30 mouse cellular contexts compared by ENCODE assay signal in genomic region chr8:60627937-60628336, GRCm38 (mm10). TPM values are rescaled to one million over a fixed set of nuclear protein-coding genes. Genes with fewer than 3 reads are reported as not detected.
DNase-seq lines count a peak whose midpoint lies in the region; ATAC-seq and TF ChIP-seq lines count a peak whose summit lies in the region.
"Had no signal": no experiment of that assay in that cellular context is flagged by ENCODE, and none has a peak within 500 bp of the region (broad histone marks: within the 10 kb centered on the region; RNA-seq: fewer than 3 reads in every experiment).

No protein-coding gene starts in this region.

- H3K9ac ChIP-seq in stomach, postnatal 0 days (ENCODE audit: low read length): no peak overlapping the region
- H3K9ac ChIP-seq in heart, embryonic 12.5 days: no peak overlapping the region
- H3K9ac ChIP-seq: embryonic facial prominence, embryonic 13.5 days; forebrain, embryonic 12.5 days; heart, embryonic 13.5 days; hindbrain, embryonic 14.5 days; liver, embryonic 12.5 days; liver, postnatal 0 days; neural tube, embryonic 13.5 days had no signal

- DNase-seq in heart, adult 11 months: peak; percentile 57
- no peak for DNase-seq in heart, embryonic 10.5 days (ENCODE audit: low spot score)
- peak; percentile 13 for DNase-seq in urinary bladder, postnatal 14 days (ENCODE audit: low spot score)
- no peak for DNase-seq in urinary bladder, postnatal 36 days (ENCODE audit: low spot score in 2 of 2)
- DNase-seq in lung, postnatal 25 days (ENCODE audit: low spot score): peak; percentile 52
- no peak for DNase-seq in stomach, postnatal 0 days (ENCODE audit: low spot score)
- DNase-seq in gastrocnemius, postnatal 25 days: no peak
- DNase-seq: adrenal gland, postnatal 10 days; cerebellum, adult 9-10 months; cerebellum, postnatal 36 days; gastrocnemius, postnatal 14 days; heart, adult 18-20 months; heart, postnatal 10 days; kidney, adult 9 months; kidney, postnatal 14 days; liver, postnatal 0 days; right cerebral cortex, postnatal 25 days; thymus, adult 18-20 months; thymus, postnatal 25 days had no signal

- no peak overlapping the region for H3K27ac ChIP-seq in heart, embryonic 10.5 days
- 0 out of 2 replicates have a peak overlapping the region, but pooled peaks have one; percentile 14 for H3K27ac ChIP-seq in stomach, postnatal 0 days (replicated peaks)
- no peak overlapping the region for H3K27ac ChIP-seq in heart, embryonic 12.5 days (ENCODE audit: poor library complexity, severe bottlenecking)
- H3K27ac ChIP-seq: embryonic facial prominence, embryonic 13.5 days; forebrain, embryonic 12.5 days; heart, embryonic 13.5 days; hindbrain, embryonic 14.5 days; liver, embryonic 12.5 days; neural tube, embryonic 13.5 days had no signal

- H3K4me2 ChIP-seq in stomach, postnatal 0 days (replicated peaks; ENCODE audit: low read depth): no peak overlapping the region
- no peak overlapping the region for H3K4me2 ChIP-seq in heart, embryonic 12.5 days
- H3K4me2 ChIP-seq: embryonic facial prominence, embryonic 13.5 days; forebrain, embryonic 12.5 days; heart, embryonic 13.5 days; hindbrain, embryonic 14.5 days; liver, embryonic 12.5 days; midbrain, embryonic 11.5 days; neural tube, embryonic 13.5 days had no signal

- H3K4me3 ChIP-seq in heart, embryonic 10.5 days: no peak overlapping the region
- H3K4me3 ChIP-seq in stomach, postnatal 0 days (ENCODE audit: low read depth, low read length): no peak overlapping the region
- no peak overlapping the region for H3K4me3 ChIP-seq in heart, embryonic 12.5 days
- H3K4me3 ChIP-seq: embryonic facial prominence, embryonic 13.5 days; erythroblast, embryonic 14.5 days; forebrain, embryonic 12.5 days; heart, embryonic 13.5 days; liver, embryonic 12.5 days; neural tube, embryonic 13.5 days had no signal

- peaks cover 9% of the 10 kb centered on the region; the same call in 1 of the 2 replicates for H3K27me3 ChIP-seq in heart, embryonic 10.5 days (ENCODE audit: insufficient read depth, poor library complexity, severe bottlenecking)
- no peaks in the 10 kb centered on the region for H3K27me3 ChIP-seq in stomach, postnatal 0 days (ENCODE audit: control insufficient read depth, insufficient read depth, low read length)
- H3K27me3 ChIP-seq in heart, embryonic 12.5 days (replicated peaks): peaks cover 13% of the 10 kb centered on the region

- ATAC-seq in stomach, postnatal 0 days (ENCODE audit: low FRiP score, low TSS enrichment): no peak
- ATAC-seq in heart, embryonic 12.5 days (ENCODE audit: insufficient number of reproducible peaks, low FRiP score): no peak
- ATAC-seq: intestine, postnatal 0 days; liver, embryonic 12.5 days; liver, postnatal 0 days had no signal

- no peaks in the 10 kb centered on the region for H3K9me3 ChIP-seq in heart, embryonic 10.5 days
- no peaks in the 10 kb centered on the region for H3K9me3 ChIP-seq in stomach, postnatal 0 days (ENCODE audit: control insufficient read depth, low read length)
- no peaks in the 10 kb centered on the region for H3K9me3 ChIP-seq in heart, embryonic 12.5 days (replicated peaks)
- H3K9me3 ChIP-seq: embryonic facial prominence, embryonic 13.5 days; forebrain, embryonic 12.5 days; G1E; heart, embryonic 13.5 days; liver, embryonic 12.5 days; neural tube, embryonic 13.5 days had no signal

- TF ChIP-seq CTCF in stomach, postnatal 0 days (IDR thresholded peaks at IDR 0.05; ENCODE audit: low read depth): no peak

- peaks cover 11% of the 10 kb centered on the region for H3K4me1 ChIP-seq in heart, embryonic 10.5 days
- 0 out of 2 replicates have a peak, but pooled peaks cover 2% of the 10 kb centered on the region for H3K4me1 ChIP-seq in stomach, postnatal 0 days (replicated peaks; ENCODE audit: control insufficient read depth, insufficient read depth)
- peaks cover 4% of the 10 kb centered on the region; the same call in 1 of the 2 replicates for H3K4me1 ChIP-seq in heart, embryonic 12.5 days (replicated peaks)

- 70% methylated on average over 3 of the region's 3 CpGs for WGBS in heart, embryonic 10.5 days
- 42% methylated on average over 3 of the region's 3 CpGs for WGBS in stomach, postnatal 0 days
- 63% methylated on average over 3 of the region's 3 CpGs for WGBS in heart, embryonic 12.5 days

- H3K36me3 ChIP-seq in heart, embryonic 10.5 days: no peaks in the 10 kb centered on the region
- no peaks in the 10 kb centered on the region for H3K36me3 ChIP-seq in stomach, postnatal 0 days (ENCODE audit: control insufficient read depth, insufficient read depth, low read length)
- no peaks in the 10 kb centered on the region for H3K36me3 ChIP-seq in heart, embryonic 12.5 days
- H3K36me3 ChIP-seq: embryonic facial prominence, embryonic 13.5 days; forebrain, embryonic 12.5 days; G1E; heart, embryonic 13.5 days; liver, embryonic 12.5 days; neural tube, embryonic 13.5 days had no signal

- no peak for TF ChIP-seq EP300 in stomach, postnatal 0 days (optimal IDR thresholded peaks at IDR 0.05)

RNA-seq across cellular contexts. Expression of gene Mfap3l, which starts 4.7 kb away (rescaled TPM):
- polyA plus RNA-seq in heart, embryonic 10.5 days (2016; fragmentation: Nextera tagmentation; extraction: Ambion mirVana): 1.1 and 1.2 TPM in 2 replicates
- polyA plus RNA-seq in stomach, postnatal 0 days (2015; fragmentation: Nextera tagmentation; extraction: Ambion mirVana): 7.6 and 8.0 TPM in 2 replicates
- 1.1 and 1.3 TPM in 2 replicates for polyA plus RNA-seq in heart, embryonic 12.5 days (2016; fragmentation: Nextera tagmentation; extraction: Ambion mirVana)
- total RNA-seq in gastrocnemius, postnatal 25 days (2021): 1 to 10 TPM; 3.8 to 4.4 TPM
- polyA plus RNA-seq: erythroblast, embryonic 14.5 days; G1E had no signal

Comparison
In these comparisons a context has a peak if more than half of its experiments do, and no peak if none do; other contexts are left out.
1. DNase-seq: peak in heart, adult 11 months (single experiment), urinary bladder, postnatal 14 days (single experiment) and lung, postnatal 25 days (single experiment); none in heart, embryonic 10.5 days (single experiment), urinary bladder, postnatal 36 days (0 of 2), stomach, postnatal 0 days (single experiment) and gastrocnemius, postnatal 25 days (single experiment).